Mouse (Mus musculus) small intestine, adult 2 months (tissue): ENCODE data around the gene Tmem40.

Source experiments
- CTCF ChIP-seq: fragments of 200-500 bp; IDR thresholded peaks from 2 replicates; pipeline ENCODE4 v1.5.1; 2012; ENCODE audit warnings: low read depth, mild to moderate bottlenecking, control low read depth, inconsistent platforms, low read length, moderate library complexity, mixed read lengths; ENCODE audit not compliant: insufficient replicate concordance, insufficient read length; ENCODE audit errors: extremely low read depth
- POLR2A ChIP-seq: fragments of 200-500 bp; IDR thresholded peaks from 2 replicates; pipeline ENCODE4 v1.6.1; 2012; ENCODE audit warnings: low read depth, mild to moderate bottlenecking, control low read depth, inconsistent platforms, low read length, moderate library complexity

DNA sequence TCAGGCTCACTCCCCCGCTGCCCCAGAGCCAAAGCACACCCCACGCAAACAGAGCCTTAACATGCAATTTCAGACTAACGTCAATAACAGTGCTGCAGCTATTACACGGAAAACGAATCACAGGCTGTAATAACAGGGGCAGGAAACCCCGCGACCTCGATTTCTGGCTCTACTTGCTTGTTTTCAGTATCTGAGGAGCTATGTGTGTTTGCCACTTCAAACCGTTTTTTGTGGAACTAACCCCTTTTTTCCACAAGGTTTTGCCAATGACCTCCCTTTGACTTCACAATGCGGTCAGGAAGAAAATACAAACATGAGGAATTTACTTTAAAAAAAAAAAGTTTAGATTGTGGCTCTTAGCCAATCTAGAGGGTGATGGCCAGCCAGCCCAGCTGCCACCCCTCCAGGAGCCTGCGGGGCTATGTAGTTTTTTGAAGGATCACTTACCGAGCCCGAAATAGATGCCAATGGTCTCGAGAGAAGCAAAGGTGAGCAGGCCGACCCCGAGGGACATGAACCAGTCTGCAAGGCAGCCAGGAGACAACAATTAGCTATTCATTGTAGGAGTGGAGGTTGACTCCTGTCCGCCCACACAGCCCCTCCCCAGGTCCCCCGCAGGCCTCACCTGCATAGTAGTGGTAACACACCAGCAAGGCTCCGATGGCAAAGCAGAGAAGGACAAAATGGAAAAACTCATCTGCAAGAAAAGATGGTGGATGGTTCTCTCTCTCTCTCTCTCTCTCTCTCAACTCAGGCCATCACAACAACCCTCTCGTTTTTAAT, 31.5 kb downstream of the Tmem40 start:
- TF ChIP-seq CTCF (no peak), POLR2A (no peak)
